Mouse (Mus musculus) intestine, embryonic 14.5 days (tissue): ENCODE measurements around the gene Rp9. TPM values are rescaled to one million over a fixed set of nuclear protein-coding genes. Genes with fewer than 3 reads are reported as not detected.
A peak's percentile ranks its signal among the peaks of the same experiment; 100 is the strongest.

Experiments
- ATAC-seq: fragments of 200-750 bp; cut with Nextera tagmentation; replicated peaks from 2 replicates; pipeline ENCODE4 v1.8.0; 2017; ENCODE audit warnings: low read depth, moderate number of reproducible peaks, moderate TSS enrichment, moderate library complexity; ENCODE audit not compliant: low FRiP score, low TSS enrichment
- DNase-seq: peaks from one replicate; pipeline ENCODE4 v3.0.0-alpha.2; 2018; ENCODE audit warnings: low spot score
- H3K27ac ChIP-seq: fragments of 300-500 bp; sonication (generic); 2 replicates; pipeline ENCODE4 v1.5.1; 2014; ENCODE audit warnings: low read depth, mild to moderate bottlenecking, control low read depth
- H3K27me3 ChIP-seq: fragments of 300-500 bp; sonication (generic); replicated peaks from 2 replicates; pipeline ENCODE4 v1.6.1; 2014; ENCODE audit warnings: low read length, control low read depth; ENCODE audit not compliant: control insufficient read depth, insufficient read depth
- H3K36me3 ChIP-seq: fragments of 300-500 bp; sonication (generic); 2 replicates; pipeline ENCODE4 v1.6.1; 2014; ENCODE audit warnings: low read length, control low read depth; ENCODE audit not compliant: control insufficient read depth, insufficient read depth
- H3K4me1 ChIP-seq: fragments of 300-500 bp; sonication (generic); replicated peaks from 2 replicates; pipeline ENCODE4 v1.6.1; 2014; ENCODE audit warnings: low read length, control low read depth, mixed read lengths; ENCODE audit not compliant: control insufficient read depth, insufficient read depth
- H3K4me2 ChIP-seq: fragments of 300-500 bp; sonication (generic); 2 replicates; pipeline ENCODE4 v1.6.1; 2014; ENCODE audit warnings: low read length
- H3K4me3 ChIP-seq: fragments of 300-500 bp; sonication (generic); 2 replicates; pipeline ENCODE4 v1.5.1; 2014; ENCODE audit warnings: low read depth, low read length, control low read depth, mixed read lengths
- H3K9ac ChIP-seq: fragments of 300-500 bp; sonication (generic); 2 replicates; pipeline ENCODE4 v1.6.1; 2014; ENCODE audit warnings: mild to moderate bottlenecking, low read length
- H3K9me3 ChIP-seq: fragments of 300-500 bp; sonication (generic); 2 replicates; pipeline ENCODE4 v1.6.1; 2016; ENCODE audit warnings: low read length, control low read depth; ENCODE audit not compliant: control insufficient read depth
- WGBS: fragments of 180-500 bp; shearing (Covaris S2); extraction: QIAGEN DNeasy Blood & Tissue Kit; methylation state at CpG from one replicate; pipeline ENCODE4 v1.1.7; 2014; 5-methylcytosine and 5-hydroxymethylcytosine counted together
- polyA plus RNA-seq: library from polyadenylated mRNA; unstranded; fragments of >200 nt; fragmentation: Nextera tagmentation; extraction: Ambion mirVana; gene quantifications from 2 replicates; pipeline ENCODE4 v1.2.1, GENCODE M21; 2014

Gene Rp9
- polyA plus RNA-seq, 1 experiment from 2014 or later: 82.2 TPM

DNA sequence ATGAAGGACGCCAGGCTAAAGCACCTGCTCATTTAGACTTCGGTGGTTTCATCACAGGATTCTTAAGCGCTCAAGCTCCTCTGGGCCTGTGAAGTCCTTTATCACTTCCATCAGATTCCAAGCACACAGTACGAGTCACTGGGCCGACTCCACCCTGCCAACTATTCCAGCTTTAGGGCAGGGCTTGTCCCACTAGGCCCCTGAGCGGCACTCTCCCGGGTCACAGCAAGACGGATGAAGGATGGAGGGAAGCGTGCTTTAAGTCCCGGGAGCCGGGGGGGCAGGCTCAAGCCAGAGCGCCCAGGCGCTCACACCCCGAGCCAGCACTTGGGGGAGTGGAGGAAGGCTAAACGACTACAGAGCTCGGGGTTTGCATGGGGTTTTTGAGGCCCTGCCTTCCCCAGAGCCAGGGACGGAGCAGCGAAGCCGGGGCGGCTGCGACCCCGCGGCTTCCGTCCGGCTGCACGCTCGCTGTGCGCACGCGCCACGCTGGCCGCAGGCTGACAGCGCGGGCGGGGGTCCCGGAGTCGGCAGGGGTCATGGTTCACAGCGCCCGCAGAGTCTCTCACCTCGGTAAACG lies 81.1 kb downstream of the Rp9 start:
- DNase-seq (peak; percentile 79), ATAC-seq (peak; percentile 74)
- Histone ChIP-seq H3K4me3 (peak overlapping the region; percentile 98), H3K9ac (peak overlapping the region; percentile 75), H3K4me2 (peak overlapping the region; percentile 72), H3K27me3 (no peaks in the 10 kb centered on the region), H3K9me3 (no peaks in the 10 kb centered on the region), H3K36me3 (no peaks in the 10 kb centered on the region), H3K4me1 (peaks cover 13% of the 10 kb centered on the region), H3K27ac (peak overlapping the region; percentile 92)
- under 1% methylated on average over 41 of the region's 41 CpGs for WGBS

DNA sequence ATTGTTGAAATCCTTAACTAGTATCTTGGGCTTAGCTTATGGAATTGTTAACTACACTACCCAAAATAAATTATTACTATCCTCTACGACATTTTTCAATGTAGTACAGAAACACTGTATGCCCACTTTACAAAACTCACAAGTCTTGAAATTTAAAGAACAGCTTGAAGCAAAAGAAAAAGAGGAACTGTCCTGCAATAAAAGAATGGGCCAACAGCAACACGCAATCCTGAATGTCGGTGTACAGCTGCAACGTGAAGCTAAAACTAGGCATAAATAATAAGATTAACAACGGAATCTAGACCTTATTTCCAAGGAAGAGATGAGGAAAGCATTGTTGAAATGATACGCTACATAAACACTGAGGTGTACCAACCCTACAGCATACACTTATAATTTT lies 81.6 kb downstream of the Rp9 start:
- Histone ChIP-seq H3K4me3 (peak overlapping the region; percentile 98), H3K36me3 (no peaks in the 10 kb centered on the region), H3K27me3 (no peaks in the 10 kb centered on the region), H3K4me1 (peaks cover 13% of the 10 kb centered on the region), H3K9me3 (no peaks in the 10 kb centered on the region), H3K9ac (peak overlapping the region; percentile 75), H3K27ac (peak overlapping the region; percentile 92), H3K4me2 (peak overlapping the region; percentile 72)
- DNase-seq (no peak), ATAC-seq (no peak)
- 20% methylated on average over 6 of the region's 6 CpGs for WGBS

DNA sequence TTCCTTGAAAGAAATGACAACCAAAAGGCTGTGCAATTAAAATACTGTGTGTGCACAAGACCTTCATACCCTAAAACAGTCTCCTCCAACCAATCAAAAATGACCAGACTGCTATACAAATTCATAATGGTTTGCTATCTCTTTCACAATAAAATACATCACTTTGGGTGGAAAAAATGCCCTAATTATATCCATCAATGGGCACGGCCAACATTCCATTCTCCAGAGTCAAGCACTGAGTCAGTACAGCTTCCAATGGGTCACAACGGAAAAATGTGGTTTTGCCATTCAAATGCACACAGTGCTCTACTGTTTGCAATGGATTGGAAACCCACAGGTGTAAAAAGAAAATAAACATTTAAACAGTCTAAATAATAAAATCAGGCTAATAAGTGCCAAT lies 83.7 kb downstream of the Rp9 start:
- Histone ChIP-seq H3K4me3 (no peak overlapping the region), H3K4me2 (no peak overlapping the region), H3K4me1 (peaks cover 13% of the 10 kb centered on the region), H3K9ac (no peak overlapping the region), H3K27ac (no peak overlapping the region), H3K9me3 (no peaks in the 10 kb centered on the region), H3K36me3 (peaks cover 12% of the 10 kb centered on the region), H3K27me3 (no peaks in the 10 kb centered on the region)
- DNase-seq (no peak), ATAC-seq (no peak)
- 81% methylated on average over 2 of the region's 2 CpGs for WGBS

DNA sequence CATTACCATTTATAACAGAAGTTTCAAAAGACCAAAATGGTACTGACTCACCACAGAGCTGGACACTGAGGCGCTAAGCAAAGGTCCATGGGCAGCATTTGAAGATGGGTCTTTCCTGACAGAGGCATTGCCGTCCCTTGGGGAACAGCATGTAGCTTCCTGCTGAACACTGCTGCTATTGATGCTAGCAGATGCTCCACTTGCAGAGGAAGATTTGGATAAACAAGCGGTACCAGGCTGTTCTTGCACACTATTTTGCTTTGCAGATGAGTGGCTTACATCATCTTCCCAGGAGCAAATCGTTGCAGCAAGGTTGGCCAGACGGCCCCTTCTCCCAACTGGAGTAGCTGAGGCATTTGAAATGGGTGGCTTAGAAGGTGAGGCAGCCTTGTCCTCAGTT lies 93.5 kb downstream of the Rp9 start:
- WGBS: 85% methylated on average over 5 of the region's 5 CpGs
- Histone ChIP-seq H3K27me3 (no peaks in the 10 kb centered on the region), H3K4me1 (no peaks in the 10 kb centered on the region), H3K4me3 (no peak overlapping the region), H3K9ac (no peak overlapping the region), H3K4me2 (no peak overlapping the region), H3K36me3 (peaks cover 89% of the 10 kb centered on the region), H3K9me3 (no peaks in the 10 kb centered on the region), H3K27ac (no peak overlapping the region)
- ATAC-seq (no peak), DNase-seq (no peak)

DNA sequence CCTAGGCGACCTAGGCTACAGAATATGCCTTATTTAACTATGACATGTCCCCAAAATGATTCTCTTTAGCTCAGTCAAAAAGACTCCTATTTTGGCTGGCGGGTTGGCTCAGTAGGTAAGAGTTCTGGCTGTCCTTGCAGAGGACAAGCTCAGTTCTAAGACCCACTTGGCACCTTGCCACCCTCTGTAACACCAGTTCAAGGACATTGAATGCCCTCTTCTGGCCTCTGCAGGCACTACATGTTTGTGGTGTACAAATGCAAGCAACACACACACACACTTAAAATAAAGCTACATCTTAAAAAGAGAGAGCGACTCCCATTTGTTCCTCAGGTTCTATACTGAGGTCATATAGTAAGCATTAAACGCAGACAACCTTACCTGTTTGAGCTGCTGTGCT lies 96.8 kb downstream of the Rp9 start:
- DNase-seq: no peak
- no peak overlapping the region for H3K27ac ChIP-seq
- no peaks in the 10 kb centered on the region for H3K9me3 ChIP-seq
- H3K9ac ChIP-seq: no peak overlapping the region
- no peak for ATAC-seq
- peaks cover 90% of the 10 kb centered on the region for H3K36me3 ChIP-seq
- no peak overlapping the region for H3K4me2 ChIP-seq
- 96% methylated on average over 4 of the region's 4 CpGs for WGBS
- H3K27me3 ChIP-seq: no peaks in the 10 kb centered on the region
- no peaks in the 10 kb centered on the region for H3K4me1 ChIP-seq
- H3K4me3 ChIP-seq: no peak overlapping the region

DNA sequence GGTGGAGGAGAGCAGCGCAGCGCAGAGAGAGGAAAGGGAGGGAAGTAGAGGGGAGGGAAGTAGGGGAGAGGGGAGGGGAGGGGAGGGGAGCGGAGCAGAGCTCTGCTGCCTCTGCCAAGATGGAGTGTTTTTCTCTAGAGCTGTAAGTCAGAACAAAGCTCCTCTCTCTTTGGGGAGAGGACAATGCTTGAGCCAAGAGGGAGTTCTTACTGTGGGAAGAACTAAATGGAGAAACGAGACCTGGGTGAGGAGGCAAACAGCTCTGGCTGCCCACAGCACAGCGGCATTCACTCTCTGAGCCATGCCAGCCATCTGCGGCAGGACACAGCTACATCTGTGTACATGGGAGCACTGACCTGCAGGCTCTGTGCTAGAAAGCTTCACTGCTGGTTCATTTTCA lies 101.5 kb downstream of the Rp9 start:
- Histone ChIP-seq H3K36me3 (peaks cover 94% of the 10 kb centered on the region), H3K27me3 (no peaks in the 10 kb centered on the region), H3K4me2 (no peak overlapping the region), H3K4me3 (no peak overlapping the region), H3K9ac (no peak overlapping the region), H3K9me3 (no peaks in the 10 kb centered on the region), H3K4me1 (no peaks in the 10 kb centered on the region), H3K27ac (no peak overlapping the region)
- WGBS: 74% methylated on average over 6 of the region's 6 CpGs
- no peak for DNase-seq
- no peak for ATAC-seq

DNA sequence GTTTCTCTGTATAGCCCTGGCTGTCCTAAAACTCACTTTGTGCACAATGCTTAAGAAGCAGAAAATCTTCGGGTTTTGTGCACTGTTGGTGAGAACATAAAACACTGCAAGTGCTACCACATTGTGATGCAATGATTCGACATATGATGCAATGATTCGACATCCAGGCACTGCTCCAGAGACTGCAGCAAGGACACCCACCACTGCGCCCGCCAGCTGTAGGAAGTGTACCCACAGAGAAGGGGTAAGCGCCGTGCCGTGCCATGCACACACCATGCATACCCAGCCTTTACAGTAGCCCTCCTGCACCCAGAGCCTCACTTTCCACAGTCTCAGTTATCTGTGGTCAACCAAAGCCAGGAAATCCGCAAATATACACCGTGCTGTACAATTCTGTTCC lies 102.9 kb downstream of the Rp9 start:
- Histone ChIP-seq H3K9me3 (no peaks in the 10 kb centered on the region), H3K27ac (no peak overlapping the region), H3K9ac (no peak overlapping the region), H3K4me3 (no peak overlapping the region), H3K4me2 (no peak overlapping the region), H3K36me3 (peaks cover 93% of the 10 kb centered on the region), H3K4me1 (no peaks in the 10 kb centered on the region), H3K27me3 (no peaks in the 10 kb centered on the region)
- DNase-seq (no peak), ATAC-seq (no peak)
- 90% methylated on average over 10 of the region's 10 CpGs for WGBS

DNA sequence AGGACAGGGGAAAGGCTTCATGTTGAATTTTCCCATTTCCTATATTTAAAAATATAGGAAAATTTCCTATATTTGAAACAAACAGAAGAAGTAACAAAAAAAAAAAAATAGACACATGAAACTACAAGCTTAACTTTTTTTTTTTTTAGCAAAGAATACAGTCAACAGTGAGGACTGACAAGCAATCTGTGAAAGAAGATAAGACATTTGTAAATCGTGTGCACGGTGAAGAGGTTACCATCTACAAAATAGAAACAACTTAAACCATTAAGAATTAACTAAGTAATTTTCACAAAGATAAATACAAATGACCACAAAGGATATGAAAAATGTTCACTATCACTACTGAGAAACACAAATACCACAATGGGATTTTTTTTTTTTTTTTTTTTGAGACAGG lies 103.3 kb downstream of the Rp9 start:
- Histone ChIP-seq H3K27ac (no peak overlapping the region), H3K4me3 (no peak overlapping the region), H3K36me3 (peaks cover 93% of the 10 kb centered on the region), H3K9ac (no peak overlapping the region), H3K4me1 (no peaks in the 10 kb centered on the region), H3K9me3 (no peaks in the 10 kb centered on the region), H3K4me2 (no peak overlapping the region), H3K27me3 (no peaks in the 10 kb centered on the region)
- ATAC-seq: no peak
- 95% methylated on average over 2 of the region's 2 CpGs for WGBS
- DNase-seq: no peak
